ENCODE assay signal across 22 mouse cellular contexts in the genomic region with DNA sequence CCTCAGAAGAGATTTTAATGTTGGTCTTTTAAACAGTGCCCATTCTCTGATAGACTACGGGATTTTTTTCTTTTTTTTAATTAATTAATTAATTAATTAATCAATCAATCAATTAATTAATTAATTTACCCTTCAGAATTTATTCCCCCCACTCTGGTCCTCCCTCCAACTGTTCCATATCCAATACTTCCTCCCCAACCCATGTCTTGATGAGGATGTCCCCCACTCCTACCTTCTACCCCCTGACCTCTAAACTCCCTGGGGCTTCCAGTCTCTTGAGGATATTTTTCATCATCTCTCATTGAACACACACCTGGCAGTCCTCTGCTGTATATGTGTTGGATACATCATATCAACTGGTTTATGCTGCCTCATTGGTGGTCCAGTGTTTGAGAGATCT.
A peak's percentile ranks its signal among the peaks of the same experiment; 100 is the strongest.
DNase-seq lines count a peak whose midpoint lies in the region; ATAC-seq lines count a peak whose summit lies in the region.
"Had no signal": no experiment of that assay in that cellular context is flagged by ENCODE, and none has a peak within 500 bp of the region (broad histone marks: within the 10 kb centered on the region; RNA-seq: fewer than 3 reads in every experiment).

No protein-coding gene starts in this region.

- WGBS in embryonic facial prominence, embryonic 12.5 days, result 81% methylated on average over 1 of the region's 1 CpGs
- 94% methylated on average over 1 of the region's 1 CpGs for WGBS in embryonic facial prominence, embryonic 10.5 days
- 94% methylated on average over 1 of the region's 1 CpGs for WGBS in hindbrain, embryonic 11.5 days
- WGBS in hindbrain, embryonic 13.5 days, result 89% methylated on average over 1 of the region's 1 CpGs
- 89% methylated on average over 1 of the region's 1 CpGs for WGBS in midbrain, embryonic 14.5 days
- WGBS in midbrain, embryonic 15.5 days, result 89% methylated on average over 1 of the region's 1 CpGs
- 84% methylated on average over 1 of the region's 1 CpGs for WGBS in neural tube, embryonic 11.5 days
- WGBS in neural tube, embryonic 15.5 days, result 90% methylated on average over 1 of the region's 1 CpGs

- H3K36me3 ChIP-seq in embryonic facial prominence, embryonic 12.5 days, result no peaks in the 10 kb centered on the region
- H3K36me3 ChIP-seq in embryonic facial prominence, embryonic 10.5 days (replicated peaks), result no peaks in the 10 kb centered on the region
- H3K36me3 ChIP-seq in hindbrain, embryonic 11.5 days (ENCODE audit: control insufficient read depth, insufficient read depth, low read length), result no peaks in the 10 kb centered on the region
- no peaks in the 10 kb centered on the region for H3K36me3 ChIP-seq in hindbrain, embryonic 13.5 days
- no peaks in the 10 kb centered on the region for H3K36me3 ChIP-seq in midbrain, embryonic 14.5 days (ENCODE audit: control insufficient read depth, insufficient read depth, low read length)
- H3K36me3 ChIP-seq in midbrain, embryonic 15.5 days (replicated peaks), result no peaks in the 10 kb centered on the region
- no peaks in the 10 kb centered on the region for H3K36me3 ChIP-seq in neural tube, embryonic 11.5 days (ENCODE audit: control insufficient read depth, insufficient read depth, low read length)
- no peaks in the 10 kb centered on the region for H3K36me3 ChIP-seq in neural tube, embryonic 15.5 days
- H3K36me3 ChIP-seq: G1E had no signal

- no peak overlapping the region for H3K27ac ChIP-seq in embryonic facial prominence, embryonic 12.5 days
- H3K27ac ChIP-seq in embryonic facial prominence, embryonic 10.5 days (replicated peaks), result no peak overlapping the region
- no peak overlapping the region for H3K27ac ChIP-seq in hindbrain, embryonic 11.5 days (ENCODE audit: low read depth, low read length)
- H3K27ac ChIP-seq in hindbrain, embryonic 13.5 days, result no peak overlapping the region
- H3K27ac ChIP-seq in midbrain, embryonic 14.5 days (replicated peaks; ENCODE audit: low read depth, low read length), result no peak overlapping the region
- H3K27ac ChIP-seq in midbrain, embryonic 15.5 days, result no peak overlapping the region
- no peak overlapping the region for H3K27ac ChIP-seq in neural tube, embryonic 11.5 days (ENCODE audit: low read depth, low read length)
- H3K27ac ChIP-seq in neural tube, embryonic 15.5 days (replicated peaks), result no peak overlapping the region

- H3K9ac ChIP-seq in embryonic facial prominence, embryonic 12.5 days, result no peak overlapping the region
- H3K9ac ChIP-seq in hindbrain, embryonic 11.5 days (ENCODE audit: low read depth, low read length), result no peak overlapping the region
- no peak overlapping the region for H3K9ac ChIP-seq in hindbrain, embryonic 13.5 days
- no peak overlapping the region for H3K9ac ChIP-seq in midbrain, embryonic 14.5 days (replicated peaks; ENCODE audit: low read length)
- no peak overlapping the region for H3K9ac ChIP-seq in midbrain, embryonic 15.5 days
- no peak overlapping the region for H3K9ac ChIP-seq in neural tube, embryonic 11.5 days (ENCODE audit: low read length)
- no peak overlapping the region for H3K9ac ChIP-seq in neural tube, embryonic 15.5 days (replicated peaks)

- no peak overlapping the region for H3K4me3 ChIP-seq in embryonic facial prominence, embryonic 12.5 days
- no peak overlapping the region for H3K4me3 ChIP-seq in embryonic facial prominence, embryonic 10.5 days
- no peak overlapping the region for H3K4me3 ChIP-seq in hindbrain, embryonic 11.5 days (ENCODE audit: low read depth, low read length)
- no peak overlapping the region for H3K4me3 ChIP-seq in hindbrain, embryonic 13.5 days
- H3K4me3 ChIP-seq in midbrain, embryonic 14.5 days (replicated peaks; ENCODE audit: low read depth, low read length), result no peak overlapping the region
- H3K4me3 ChIP-seq in midbrain, embryonic 15.5 days, result no peak overlapping the region
- no peak overlapping the region for H3K4me3 ChIP-seq in neural tube, embryonic 11.5 days (ENCODE audit: low read depth, low read length)
- no peak overlapping the region for H3K4me3 ChIP-seq in neural tube, embryonic 15.5 days (replicated peaks)

- no peak overlapping the region for H3K4me2 ChIP-seq in embryonic facial prominence, embryonic 12.5 days (replicated peaks)
- no peak overlapping the region for H3K4me2 ChIP-seq in hindbrain, embryonic 11.5 days (replicated peaks; ENCODE audit: low read depth, low read length)
- H3K4me2 ChIP-seq in hindbrain, embryonic 13.5 days, result no peak overlapping the region
- H3K4me2 ChIP-seq in midbrain, embryonic 14.5 days (ENCODE audit: low read length), result no peak overlapping the region
- no peak overlapping the region for H3K4me2 ChIP-seq in midbrain, embryonic 15.5 days
- no peak overlapping the region for H3K4me2 ChIP-seq in neural tube, embryonic 11.5 days (ENCODE audit: low read depth)
- H3K4me2 ChIP-seq in neural tube, embryonic 15.5 days, result no peak overlapping the region

- no peaks in the 10 kb centered on the region for H3K9me3 ChIP-seq in embryonic facial prominence, embryonic 12.5 days
- H3K9me3 ChIP-seq in embryonic facial prominence, embryonic 10.5 days, result no peaks in the 10 kb centered on the region
- H3K9me3 ChIP-seq in hindbrain, embryonic 11.5 days (ENCODE audit: control insufficient read depth, low read length), result no peaks in the 10 kb centered on the region
- no peaks in the 10 kb centered on the region for H3K9me3 ChIP-seq in hindbrain, embryonic 13.5 days
- H3K9me3 ChIP-seq in midbrain, embryonic 14.5 days (ENCODE audit: control insufficient read depth, low read length), result no peaks in the 10 kb centered on the region
- no peaks in the 10 kb centered on the region for H3K9me3 ChIP-seq in midbrain, embryonic 15.5 days
- H3K9me3 ChIP-seq in neural tube, embryonic 11.5 days (ENCODE audit: control insufficient read depth, low read length), result no peaks in the 10 kb centered on the region
- H3K9me3 ChIP-seq in neural tube, embryonic 15.5 days (replicated peaks), result no peaks in the 10 kb centered on the region

- 0 out of 2 replicates have a peak, but pooled peaks have one; percentile 22 for ATAC-seq in embryonic facial prominence, embryonic 12.5 days (ENCODE audit: insufficient number of reproducible peaks, insufficient read depth, low FRiP score, low TSS enrichment)
- peak; percentile 70; the same call in 1 of the 2 replicates for ATAC-seq in hindbrain, embryonic 11.5 days (ENCODE audit: low FRiP score)
- no peak for ATAC-seq in hindbrain, embryonic 13.5 days (ENCODE audit: low FRiP score)
- ATAC-seq in midbrain, embryonic 14.5 days (ENCODE audit: low FRiP score, low TSS enrichment), result 0 out of 2 replicates have a peak, but pooled peaks have one; percentile 39
- no peak for ATAC-seq in midbrain, embryonic 15.5 days (replicated peaks)
- peak; percentile 54; the same call in 1 of the 2 replicates for ATAC-seq in neural tube, embryonic 11.5 days (ENCODE audit: insufficient read depth, low FRiP score, low TSS enrichment)
- ATAC-seq in neural tube, embryonic 15.5 days (ENCODE audit: low FRiP score), result no peak
- ATAC-seq: activated CD4-positive, CD25-positive, alpha-beta regulatory T cell, adult 4 months; CD4-positive, CD25-positive, alpha-beta regulatory T cell, adult 4 months; Patski had no signal

- no peaks in the 10 kb centered on the region for H3K4me1 ChIP-seq in embryonic facial prominence, embryonic 12.5 days
- no peaks in the 10 kb centered on the region for H3K4me1 ChIP-seq in embryonic facial prominence, embryonic 10.5 days
- no peaks in the 10 kb centered on the region for H3K4me1 ChIP-seq in hindbrain, embryonic 11.5 days (replicated peaks; ENCODE audit: control insufficient read depth, insufficient read depth, low read length)
- H3K4me1 ChIP-seq in hindbrain, embryonic 13.5 days (replicated peaks), result no peaks in the 10 kb centered on the region
- no peaks in the 10 kb centered on the region for H3K4me1 ChIP-seq in midbrain, embryonic 14.5 days (ENCODE audit: control insufficient read depth, insufficient read depth, low read length)
- no peaks in the 10 kb centered on the region for H3K4me1 ChIP-seq in midbrain, embryonic 15.5 days
- no peaks in the 10 kb centered on the region for H3K4me1 ChIP-seq in neural tube, embryonic 11.5 days (ENCODE audit: control insufficient read depth, insufficient read depth, low read length)
- no peaks in the 10 kb centered on the region for H3K4me1 ChIP-seq in neural tube, embryonic 15.5 days

- DNase-seq in embryonic facial prominence, embryonic 10.5 days (ENCODE audit: low spot score), result no peak
- no peak for DNase-seq in hindbrain, embryonic 11.5 days (ENCODE audit: low spot score)
- no peak for DNase-seq in midbrain, embryonic 14.5 days
- no peak for DNase-seq in neural tube, embryonic 11.5 days (ENCODE audit: low spot score)
- DNase-seq: adrenal gland, adult 2 months; adrenal gland, adult 8-10 months; adrenal gland, postnatal 10 days; adrenal gland, postnatal 14 days; adrenal gland, postnatal 25 days; adrenal gland, postnatal 36 days; B cell, adult 2 months; cerebellum, adult 11 months; cerebellum, adult 11-12 months had no signal

- H3K27me3 ChIP-seq in embryonic facial prominence, embryonic 12.5 days, result no peaks in the 10 kb centered on the region
- H3K27me3 ChIP-seq in embryonic facial prominence, embryonic 10.5 days (replicated peaks; ENCODE audit: low read depth, poor library complexity, severe bottlenecking), result no peaks in the 10 kb centered on the region
- no peaks in the 10 kb centered on the region for H3K27me3 ChIP-seq in hindbrain, embryonic 11.5 days (ENCODE audit: control insufficient read depth, insufficient read depth, low read length)
- no peaks in the 10 kb centered on the region for H3K27me3 ChIP-seq in hindbrain, embryonic 13.5 days
- H3K27me3 ChIP-seq in midbrain, embryonic 14.5 days (ENCODE audit: control insufficient read depth, insufficient read depth, low read length), result no peaks in the 10 kb centered on the region
- H3K27me3 ChIP-seq in midbrain, embryonic 15.5 days (replicated peaks), result no peaks in the 10 kb centered on the region
- no peaks in the 10 kb centered on the region for H3K27me3 ChIP-seq in neural tube, embryonic 11.5 days (ENCODE audit: control insufficient read depth, insufficient read depth, low read length)
- H3K27me3 ChIP-seq in neural tube, embryonic 15.5 days (replicated peaks), result no peaks in the 10 kb centered on the region
- H3K27me3 ChIP-seq: CH12.LX, Patski had no signal

Comparison
In these comparisons a context has a peak if more than half of its experiments do, and no peak if none do; other contexts are left out.
1. ATAC-seq: peak in embryonic facial prominence, embryonic 12.5 days (single experiment), hindbrain, embryonic 11.5 days (single experiment), midbrain, embryonic 14.5 days (single experiment) and neural tube, embryonic 11.5 days (single experiment); none in hindbrain, embryonic 13.5 days (single experiment), midbrain, embryonic 15.5 days (single experiment) and neural tube, embryonic 15.5 days (single experiment).